Mouse (Mus musculus) hindbrain, embryonic 10.5 days (tissue): ENCODE measurements around the gene Rep15. TPM values are rescaled to one million over a fixed set of nuclear protein-coding genes. Genes with fewer than 3 reads are reported as not detected.

Experiments used
- DNase-seq: peaks from one replicate; pipeline ENCODE4 v3.0.0-alpha.2; 2017; ENCODE audit warnings: low spot score
- H3K27ac ChIP-seq: fragments of 300-500 bp; sonication (generic); 2 replicates; pipeline ENCODE4 v1.5.1; 2016; ENCODE audit warnings: mild to moderate bottlenecking, moderate library complexity
- H3K27me3 ChIP-seq: fragments of 300-500 bp; sonication (generic); 2 replicates; pipeline ENCODE4 v1.6.1; 2016; ENCODE audit warnings: mild to moderate bottlenecking; ENCODE audit not compliant: poor library complexity, insufficient read depth, severe bottlenecking
- H3K36me3 ChIP-seq: fragments of 300-500 bp; sonication (generic); 2 replicates; pipeline ENCODE4 v1.6.1; 2016; ENCODE audit warnings: mild to moderate bottlenecking, moderate library complexity
- H3K4me1 ChIP-seq: fragments of 300-500 bp; sonication (generic); replicated peaks from 2 replicates; pipeline ENCODE4 v1.6.1; 2016; ENCODE audit warnings: mild to moderate bottlenecking
- H3K4me3 ChIP-seq: fragments of 300-500 bp; sonication (generic); 2 replicates; pipeline ENCODE4 v1.5.1; 2016; ENCODE audit warnings: mild to moderate bottlenecking, moderate library complexity
- H3K9me3 ChIP-seq: fragments of 300-500 bp; sonication (generic); 2 replicates; pipeline ENCODE4 v1.6.1; 2016; ENCODE audit warnings: mild to moderate bottlenecking, moderate library complexity
- WGBS: fragments of 180-500 bp; shearing (Covaris S2); methylation state at CpG from one replicate; pipeline ENCODE4 v1.1.7; 2016; 5-methylcytosine and 5-hydroxymethylcytosine counted together
- polyA plus RNA-seq: library from polyadenylated mRNA; unstranded; fragments of >200 nt; fragmentation: Nextera tagmentation; extraction: Ambion mirVana; gene quantifications from 2 replicates; pipeline ENCODE4 v1.2.1, GENCODE M21; 2016

The Rep15 gene
- polyA plus RNA-seq, 1 experiment from 2014 or later, result 0.50 TPM

GRCm38 (mm10) chr6:147064944-147065261 lies 32.5 kb downstream of the Rep15 start:
- WGBS, result 91% methylated on average over 6 of the region's 6 CpGs
- Histone ChIP-seq H3K9me3 (no peaks in the 10 kb centered on the region), H3K4me1 (peaks cover 10% of the 10 kb centered on the region), H3K27ac (no peak overlapping the region), H3K27me3 (no peaks in the 10 kb centered on the region), H3K36me3 (peaks cover 72% of the 10 kb centered on the region), H3K4me3 (no peak overlapping the region)
- DNase-seq, result no peak

- 73% methylated on average over 5 of the region's 5 CpGs for WGBS
- no peak for DNase-seq
- Histone ChIP-seq H3K27me3 (no peaks in the 10 kb centered on the region), H3K4me3 (no peak overlapping the region), H3K9me3 (no peaks in the 10 kb centered on the region), H3K4me1 (no peaks in the 10 kb centered on the region), H3K36me3 (peaks cover 41% of the 10 kb centered on the region), H3K27ac (no peak overlapping the region)
Measured at GRCm38 (mm10) chr6:147075808-147076387, 43.5 kb downstream of the Rep15 start.

GRCm38 (mm10) chr6:147076878-147077277 lies 44.5 kb downstream of the Rep15 start:
- no peak overlapping the region for H3K4me3 ChIP-seq
- DNase-seq, result no peak
- peaks cover 32% of the 10 kb centered on the region for H3K36me3 ChIP-seq
- 80% methylated on average over 8 of the region's 8 CpGs for WGBS
- H3K9me3 ChIP-seq, result no peaks in the 10 kb centered on the region
- no peaks in the 10 kb centered on the region for H3K4me1 ChIP-seq
- no peak overlapping the region for H3K27ac ChIP-seq
- no peaks in the 10 kb centered on the region for H3K27me3 ChIP-seq

GRCm38 (mm10) chr6:147079919-147080318 lies 47.5 kb downstream of the Rep15 start:
- Histone ChIP-seq H3K27me3 (no peaks in the 10 kb centered on the region), H3K9me3 (no peaks in the 10 kb centered on the region), H3K27ac (no peak overlapping the region), H3K36me3 (peaks cover 12% of the 10 kb centered on the region), H3K4me1 (no peaks in the 10 kb centered on the region), H3K4me3 (no peak overlapping the region)
- 93% methylated on average over 10 of the region's 10 CpGs for WGBS
- no peak for DNase-seq

Other genes starting within 250 kb of the Rep15 start
- gene Arntl2, start 236.5 kb upstream of the Rep15 start, polyA plus RNA-seq, result 1.5 and 2.1 TPM in 2 replicates
- not detected in 2 replicates for gene Smco2, start 182.5 kb upstream of the Rep15 start, polyA plus RNA-seq
- gene Ppfibp1, start 144.1 kb upstream of the Rep15 start, polyA plus RNA-seq, result 26.8 and 34.0 TPM in 2 replicates
- 0.14 and 0.32 TPM in 2 replicates for gene 1700034J05Rik, start 78.2 kb upstream of the Rep15 start, polyA plus RNA-seq
- gene Mrps35, start 10.2 kb downstream of the Rep15 start, polyA plus RNA-seq, result 104 and 106 TPM in 2 replicates
- gene Mansc4, start 54.4 kb downstream of the Rep15 start, polyA plus RNA-seq, result 0.63 and 1.00 TPM in 2 replicates
- gene Klhl42, start 58.8 kb downstream of the Rep15 start, polyA plus RNA-seq, result 6.5 and 7.1 TPM in 2 replicates
- 2.8 and 6.4 TPM in 2 replicates for gene Pthlh, start 231.6 kb downstream of the Rep15 start, polyA plus RNA-seq